Mouse (Mus musculus) myocyte (in vitro differentiated cells): ENCODE measurements at regions not wholly inside any gene's neighbourhood (a gene's known extent, or its start where the extent isn't known, plus 50 kb on each side); places are given as distances from the start of the nearest gene placed in this dataset.

Experiments
- CEBPB ChIP-seq: IDR thresholded peaks from 2 replicates; pipeline ENCODE4 v1.6.1; 2011; ENCODE audit warnings: mild to moderate bottlenecking, moderate library complexity; ENCODE audit not compliant: poor library complexity, insufficient read depth, severe bottlenecking
- E2F4 ChIP-seq: IDR thresholded peaks from one replicate; pipeline ENCODE4 v1.6.1; 2011; ENCODE audit warnings: mild to moderate bottlenecking, control low read depth, moderate library complexity; ENCODE audit not compliant: insufficient read depth
- MAX ChIP-seq: IDR thresholded peaks from one replicate; pipeline ENCODE4 v1.6.1; 2011; ENCODE audit warnings: low read depth, mild to moderate bottlenecking, control low read depth
- MYOD1 ChIP-seq, 3 experiments: IDR thresholded peaks; one replicate each; pipeline ENCODE4 v1.6.1; 2011; ENCODE audit warnings: control low read depth in 2 of 3, low read depth in 2 of 3, mild to moderate bottlenecking in 2 of 3, moderate library complexity in 1 of 3; ENCODE audit not compliant: insufficient read length in 2 of 3, control insufficient read depth in 1 of 3
- MYOG ChIP-seq, 3 experiments: IDR thresholded peaks; one replicate each; pipeline ENCODE4 v1.6.1; 2011; ENCODE audit warnings: control low read depth in 2 of 3, low read depth in 2 of 3, mild to moderate bottlenecking in 2 of 3; ENCODE audit not compliant: insufficient read length in 2 of 3, control insufficient read depth in 1 of 3, insufficient read depth in 1 of 3
- POLR2A ChIP-seq: IDR thresholded peaks from one replicate; pipeline ENCODE4 v1.6.1; 2011; ENCODE audit warnings: low read depth, mild to moderate bottlenecking, control low read depth, moderate library complexity; ENCODE audit not compliant: insufficient read length
- POLR2AphosphoS2 ChIP-seq: IDR thresholded peaks from one replicate; pipeline ENCODE4 v1.6.1; 2011; ENCODE audit warnings: low read depth, control low read depth; ENCODE audit not compliant: insufficient read length
- REST ChIP-seq: IDR thresholded peaks from one replicate; pipeline ENCODE4 v1.6.1; 2011; ENCODE audit warnings: mild to moderate bottlenecking, control low read depth, moderate library complexity; ENCODE audit not compliant: insufficient read depth, insufficient read length
- SRF ChIP-seq: IDR thresholded peaks from one replicate; pipeline ENCODE4 v1.6.1; 2011; ENCODE audit warnings: low read depth; ENCODE audit not compliant: control insufficient read depth, insufficient read length
- TCF12 ChIP-seq: IDR thresholded peaks from one replicate; pipeline ENCODE4 v1.6.1; 2011; ENCODE audit warnings: mild to moderate bottlenecking, control low read depth; ENCODE audit not compliant: poor library complexity, insufficient read depth, severe bottlenecking
- TCF3 ChIP-seq: IDR thresholded peaks from one replicate; pipeline ENCODE4 v1.6.1; 2011; ENCODE audit warnings: low read depth, control low read depth; ENCODE audit not compliant: insufficient read length
- USF1 ChIP-seq: IDR thresholded peaks from one replicate; pipeline ENCODE4 v1.6.1; 2011; ENCODE audit warnings: low read depth, mild to moderate bottlenecking, control low read depth, moderate library complexity

DNA sequence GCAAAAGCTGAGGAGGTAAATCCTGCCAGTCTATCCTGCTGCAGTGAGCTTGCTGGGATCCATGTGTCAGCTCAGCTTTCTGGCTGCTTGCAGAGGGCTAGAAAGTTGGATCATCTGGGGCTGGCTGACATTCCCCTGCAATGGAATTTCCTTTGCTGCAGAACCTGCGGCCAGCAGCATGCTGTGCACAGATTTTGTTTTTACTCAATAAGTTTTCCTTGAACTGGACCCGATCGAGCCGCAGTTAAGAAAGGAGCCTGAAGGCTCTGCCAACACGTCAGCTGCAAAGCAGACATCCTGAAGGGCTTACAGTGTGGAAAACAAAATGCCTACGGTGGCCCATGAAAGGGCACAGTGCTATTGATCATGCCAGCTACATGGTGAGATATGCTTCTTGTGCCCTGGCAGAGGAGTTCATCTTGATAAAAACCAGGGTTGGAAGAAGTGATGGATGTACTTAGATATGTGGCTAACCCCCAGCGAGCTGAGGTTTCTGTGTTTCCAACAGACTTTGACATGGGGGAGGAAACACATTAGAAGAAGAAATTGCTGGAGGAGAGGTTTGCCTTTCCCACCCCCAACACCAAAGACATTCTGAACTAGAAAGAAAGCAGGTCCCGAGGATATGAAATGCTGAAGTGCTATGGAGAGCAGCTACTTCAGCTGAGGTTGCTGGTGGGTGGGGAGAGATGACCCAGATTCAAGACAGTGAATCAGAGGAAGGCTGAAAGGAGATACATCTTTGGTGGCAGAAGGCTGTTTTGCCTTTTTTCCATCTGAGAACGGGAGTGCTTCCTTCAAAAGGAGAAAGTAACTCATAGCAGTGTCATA lies 105.2 kb upstream of the Pdzrn3 start:
- TF ChIP-seq MAX = no peak
- TF ChIP-seq POLR2A = no peak
- TF ChIP-seq MYOG (IDR thresholded peaks at IDR 0.05; ENCODE audit: control insufficient read depth in 1 of 3, insufficient read depth in 1 of 3, insufficient read length in 2 of 3, low read depth in 2 of 3) = no peak
- TF ChIP-seq CEBPB = no peak
- TF ChIP-seq E2F4 = no peak
- TF ChIP-seq TCF3 = no peak
- no peak for TF ChIP-seq POLR2AphosphoS2
- no peak for TF ChIP-seq USF1
- TF ChIP-seq MYOD1 (IDR thresholded peaks at IDR 0.05; ENCODE audit: control insufficient read depth in 1 of 3, insufficient read length in 2 of 3, low read depth in 2 of 3) = no peak
- TF ChIP-seq TCF12 = no peak
- no peak for TF ChIP-seq REST
- no peak for TF ChIP-seq SRF
